Mouse (Mus musculus) layer of hippocampus, postnatal 25 days (tissue): Measurements from ENCODE around the gene 0610010K14Rik. TPM values are rescaled to one million over a fixed set of nuclear protein-coding genes. Genes with fewer than 3 reads are reported as not detected.

Source experiments
- DNase-seq, 2 experiments: peaks; one replicate each; pipeline ENCODE4 v3.0.0; 2022; ENCODE audit warnings: mixed read lengths in 2 of 2, low spot score in 1 of 2; ENCODE audit errors: extremely low spot score in 1 of 2
- microRNA-seq, 2 experiments: library from miRNA; unstranded; fragments of <30 nt; microRNA quantifications; one replicate each; pipeline ENCODE4 v1.2.0; 2021
- total RNA-seq, 2 experiments: library from RNA; stranded (reverse); gene quantifications; 2 replicates each; pipeline ENCODE4 v1.2.3; 2021

0610010K14Rik gene
- total RNA-seq, 2 experiments from 2014 or later: 50.6 to 55.6 TPM

DNA sequence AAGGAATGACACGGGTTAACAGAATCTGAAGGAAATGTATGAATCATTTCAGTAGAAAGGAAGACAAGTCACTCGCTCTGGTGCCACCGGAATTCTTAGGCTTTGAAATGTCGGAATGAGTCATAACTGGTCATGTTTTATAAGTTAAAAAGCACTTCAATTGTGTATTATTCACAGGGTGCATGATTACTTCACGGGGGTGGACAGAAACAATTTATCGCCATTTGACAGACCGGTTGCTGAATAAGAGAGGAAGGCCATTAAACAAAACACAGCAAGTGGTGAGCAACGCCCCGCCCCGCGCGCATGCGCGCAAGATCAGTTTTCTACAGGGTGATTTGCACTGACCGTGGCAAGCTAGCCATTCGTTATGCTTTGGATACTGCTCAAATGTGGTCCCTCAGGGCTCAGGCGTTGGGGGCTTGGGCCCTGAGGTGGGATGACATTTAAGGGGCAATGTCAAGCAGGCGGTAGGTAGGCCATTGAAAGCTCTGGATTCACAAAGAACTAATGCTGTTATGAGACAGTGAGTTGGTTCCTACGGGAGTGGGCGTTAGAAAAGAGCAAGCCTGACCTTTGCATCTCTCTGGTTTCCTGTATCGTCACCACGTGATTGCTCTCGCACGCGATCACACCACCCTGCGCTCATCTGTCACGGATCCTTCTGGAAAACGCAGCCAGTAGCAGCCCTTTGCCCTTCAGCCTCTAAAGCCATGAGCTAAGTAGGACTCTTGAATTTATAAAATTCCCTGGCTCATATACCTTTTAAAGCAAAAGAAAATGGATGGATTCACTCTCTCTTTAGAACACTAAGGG, 48.2 kb downstream of the 0610010K14Rik start:
- DNase-seq: no peak

Small RNAs within 50 kb of the gene (microRNA-seq; reads per million reads assigned to microRNA genes)
- 1,506 to 7,943 reads per million in 2 experiments for gene Mir195a
- gene Mir497: 0 reads per million in 2 experiments
- gene Mir497b: 0 reads per million in 2 experiments

Other genes with a start within 250 kb of the 0610010K14Rik start
- 100 to 1,000 TPM; 229 to 258 TPM for gene Gabarap, start 246.8 kb downstream of the 0610010K14Rik start, total RNA-seq
- gene Phf23, start 242.1 kb downstream of the 0610010K14Rik start, total RNA-seq: 10 to 100 TPM; 41.4 to 46.9 TPM
- 10 to 100 TPM; 31.2 to 37.8 TPM for gene Dvl2, start 237.3 kb downstream of the 0610010K14Rik start, total RNA-seq
- gene Acadvl, start 222.5 kb downstream of the 0610010K14Rik start, total RNA-seq: 10 to 100 TPM; 56.9 to 62.4 TPM
- 100 to 1,000 TPM; 857 to 887 TPM for gene Dlg4, start 221.0 kb downstream of the 0610010K14Rik start, total RNA-seq
- gene Asgr1, start 183.8 kb downstream of the 0610010K14Rik start, total RNA-seq: under 1 TPM; 0.73 to 0.74 TPM
- gene Asgr2, start 145.3 kb downstream of the 0610010K14Rik start, total RNA-seq: not detected
- under 1 TPM; 0.38 to 0.49 TPM for gene Mgl2, start 107.6 kb downstream of the 0610010K14Rik start, total RNA-seq
- 1 to 10 TPM; 1.1 to 3.4 TPM for gene Clec10a, start 81.7 kb downstream of the 0610010K14Rik start, total RNA-seq
- 10 to 100 TPM; 28.1 to 39.2 TPM for gene Slc16a11, start 25.2 kb downstream of the 0610010K14Rik start, total RNA-seq
- gene Slc16a13, start 16.9 kb downstream of the 0610010K14Rik start, total RNA-seq: 10 to 100 TPM in 1 of 2 experiments, 1 to 10 TPM in 1; 7.0 to 10.0 TPM
- gene Bcl6b, start 8.1 kb downstream of the 0610010K14Rik start, total RNA-seq: 1 to 10 TPM; 1.2 to 2.1 TPM
- gene Gm21988, start 1.9 kb upstream of the 0610010K14Rik start, total RNA-seq: 1 to 10 TPM; 3.2 to 4.5 TPM
- 100 to 1,000 TPM; 310 to 312 TPM for gene Rnasek, start 1.9 kb upstream of the 0610010K14Rik start, total RNA-seq
- gene Alox12, start 17.4 kb upstream of the 0610010K14Rik start, total RNA-seq: under 1 TPM in 1 of 2 experiments, not detected in 1; 0.20 TPM
- not detected for gene Alox12e, start 84.7 kb upstream of the 0610010K14Rik start, total RNA-seq
- not detected for gene Alox15, start 114.1 kb upstream of the 0610010K14Rik start, total RNA-seq
- 10 to 100 TPM; 32.8 to 34.3 TPM for gene Pelp1, start 172.1 kb upstream of the 0610010K14Rik start, total RNA-seq
- 100 to 1,000 TPM in 1 of 2 experiments, 10 to 100 TPM in 1; 90.7 to 104 TPM for gene Arrb2, start 194.7 kb upstream of the 0610010K14Rik start, total RNA-seq
- 10 to 100 TPM; 15.5 to 17.4 TPM for gene Med11, start 214.0 kb upstream of the 0610010K14Rik start, total RNA-seq
- under 1 TPM; 0.37 to 0.42 TPM for gene Zmynd15, start 221.5 kb upstream of the 0610010K14Rik start, total RNA-seq
- gene Cxcl16, start 222.1 kb upstream of the 0610010K14Rik start, total RNA-seq: 1 to 10 TPM in 1 of 2 experiments, under 1 TPM in 1; 0.62 to 1.1 TPM